Mouse (Mus musculus) testis, adult 2 months (tissue): Measurements from ENCODE around the gene Psrc1. TPM values are rescaled to one million over a fixed set of nuclear protein-coding genes. Genes with fewer than 3 reads are reported as not detected.
A peak's percentile ranks its signal among the peaks of the same experiment; 100 is the strongest.

Source experiments
- H3K27ac ChIP-seq: fragments of 200-500 bp; 2 replicates; pipeline ENCODE4 v1.5.1; 2012; ENCODE audit warnings: low read depth, low read length; ENCODE audit not compliant: control insufficient read depth, insufficient read depth
- H3K27me3 ChIP-seq: fragments of 200-500 bp; 2 replicates; pipeline ENCODE4 v1.6.1; 2012; ENCODE audit warnings: mild to moderate bottlenecking, low read length, moderate library complexity; ENCODE audit not compliant: control insufficient read depth, insufficient read depth
- H3K36me3 ChIP-seq: fragments of 200-500 bp; 2 replicates; pipeline ENCODE4 v1.6.1; 2012; ENCODE audit warnings: mild to moderate bottlenecking, low read length; ENCODE audit not compliant: control insufficient read depth, insufficient read depth
- H3K4me1 ChIP-seq: fragments of 200-500 bp; 2 replicates; pipeline ENCODE4 v1.6.1; 2012; ENCODE audit warnings: low read length; ENCODE audit not compliant: control insufficient read depth, insufficient read depth
- H3K4me3 ChIP-seq: fragments of 200-500 bp; 2 replicates; pipeline ENCODE4 v1.5.1; 2012; ENCODE audit warnings: low read depth, mild to moderate bottlenecking, low read length, moderate library complexity, mixed read lengths; ENCODE audit not compliant: control insufficient read depth
- CTCF ChIP-seq: fragments of 200-500 bp; IDR thresholded peaks from 2 replicates; pipeline ENCODE4 v1.5.1; 2012; ENCODE audit warnings: low read depth, mild to moderate bottlenecking, inconsistent platforms, low read length, moderate library complexity; ENCODE audit not compliant: control insufficient read depth, insufficient read depth, insufficient replicate concordance
- POLR2A ChIP-seq: fragments of 200-500 bp; IDR thresholded peaks from 2 replicates; pipeline ENCODE4 v1.6.1; 2012; ENCODE audit warnings: low read depth, mild to moderate bottlenecking, inconsistent platforms, low read length, moderate library complexity; ENCODE audit not compliant: control insufficient read depth
- polyA plus RNA-seq: library from polyadenylated mRNA; depleted of rRNA; stranded (reverse); fragments of >200 nt; gene quantifications from 2 replicates; pipeline ENCODE4 v1.2.3, GENCODE M21; 2012

Gene Psrc1
- polyA plus RNA-seq, 1 experiment = 1.1 TPM

GRCm38 (mm10) chr3:108357051-108357450 lies 26.6 kb upstream of the Psrc1 start:
- no peaks in the 10 kb centered on the region for H3K27me3 ChIP-seq
- no peak overlapping the region for H3K27ac ChIP-seq
- no peak overlapping the region for H3K4me3 ChIP-seq
- no peak for TF ChIP-seq POLR2A
- TF ChIP-seq CTCF = no peak
- no peaks in the 10 kb centered on the region for H3K4me1 ChIP-seq
- H3K36me3 ChIP-seq = no peaks in the 10 kb centered on the region

- Histone ChIP-seq H3K4me1 (no peaks in the 10 kb centered on the region), H3K36me3 (no peaks in the 10 kb centered on the region), H3K27me3 (no peaks in the 10 kb centered on the region), H3K27ac (no peak overlapping the region), H3K4me3 (no peak overlapping the region)
- no peak for TF ChIP-seq CTCF
- TF ChIP-seq POLR2A = no peak
These were observed 25.2 kb upstream of the Psrc1 start for GRCm38 (mm10) chr3:108358445-108358844.

GRCm38 (mm10) chr3:108360894-108361293 lies 22.7 kb upstream of the Psrc1 start:
- TF ChIP-seq CTCF = no peak
- no peak for TF ChIP-seq POLR2A
- Histone ChIP-seq H3K27me3 (no peaks in the 10 kb centered on the region), H3K36me3 (no peaks in the 10 kb centered on the region), H3K4me1 (no peaks in the 10 kb centered on the region), H3K4me3 (no peak overlapping the region), H3K27ac (no peak overlapping the region)

- no peak for TF ChIP-seq CTCF
- no peak for TF ChIP-seq POLR2A
- Histone ChIP-seq H3K27me3 (no peaks in the 10 kb centered on the region), H3K4me1 (peaks cover 3% of the 10 kb centered on the region; the same call in 1 of the 2 replicates), H3K27ac (no peak overlapping the region), H3K4me3 (no peak overlapping the region), H3K36me3 (no peaks in the 10 kb centered on the region)
These were observed 20.0 kb upstream of the Psrc1 start for GRCm38 (mm10) chr3:108363626-108364025.

- Histone ChIP-seq H3K27ac (no peak within 1 kb of the TSS), H3K27me3 (no peaks in the 10 kb centered on the region), H3K4me3 (no peak within 1 kb of the TSS), H3K36me3 (no peaks in the 10 kb centered on the region), H3K4me1 (peaks cover 3% of the 10 kb centered on the region; the same call in 1 of the 2 replicates)
- no peak for TF ChIP-seq CTCF
- no peak for TF ChIP-seq POLR2A
These were observed 19.2 kb upstream of the Psrc1 start, which contains the start of gene Mybphl for GRCm38 (mm10) chr3:108364270-108364995. Mybphl (plus strand) TSS chr3:108364911.

GRCm38 (mm10) chr3:108367173-108367572 lies 16.5 kb upstream of the Psrc1 start:
- peak overlapping the region; percentile 36 for H3K4me3 ChIP-seq
- no peak for TF ChIP-seq POLR2A
- no peak for TF ChIP-seq CTCF
- peaks cover 3% of the 10 kb centered on the region; the same call in 1 of the 2 replicates for H3K4me1 ChIP-seq
- H3K27me3 ChIP-seq = no peaks in the 10 kb centered on the region
- H3K27ac ChIP-seq = no peak overlapping the region
- H3K36me3 ChIP-seq = no peaks in the 10 kb centered on the region

- Histone ChIP-seq H3K27me3 (no peaks in the 10 kb centered on the region), H3K4me3 (no peak overlapping the region), H3K36me3 (no peaks in the 10 kb centered on the region), H3K27ac (no peak overlapping the region), H3K4me1 (peaks cover 3% of the 10 kb centered on the region; the same call in 1 of the 2 replicates)
- TF ChIP-seq POLR2A = no peak
- TF ChIP-seq CTCF = no peak
These were observed 15.8 kb upstream of the Psrc1 start for GRCm38 (mm10) chr3:108367828-108368227.

- no peak overlapping the region for H3K4me3 ChIP-seq
- TF ChIP-seq CTCF = no peak
- no peak for TF ChIP-seq POLR2A
- no peaks in the 10 kb centered on the region for H3K27me3 ChIP-seq
- H3K36me3 ChIP-seq = no peaks in the 10 kb centered on the region
- H3K4me1 ChIP-seq = peaks cover 3% of the 10 kb centered on the region; the same call in 1 of the 2 replicates
- H3K27ac ChIP-seq = no peak overlapping the region
These were observed 14.9 kb upstream of the Psrc1 start for GRCm38 (mm10) chr3:108368721-108369120.
